Mouse (Mus musculus) stomach, embryonic 16.5 days (tissue): ENCODE results near the gene Hyls1. TPM values are rescaled to one million over a fixed set of nuclear protein-coding genes. Genes with fewer than 3 reads are reported as not detected.

Source experiments
- ATAC-seq: fragments of 200-750 bp; cut with Nextera tagmentation; 2 replicates; pipeline ENCODE4 v1.8.0; 2017; ENCODE audit warnings: moderate number of reproducible peaks, moderate TSS enrichment; ENCODE audit not compliant: insufficient read depth, low FRiP score
- H3K27ac ChIP-seq: fragments of 300-500 bp; sonication (generic); 2 replicates; pipeline ENCODE4 v1.5.1; 2014; ENCODE audit warnings: low read length
- H3K27me3 ChIP-seq: fragments of 300-500 bp; sonication (generic); 2 replicates; pipeline ENCODE4 v1.6.1; 2014; ENCODE audit warnings: low read length, control low read depth, mixed read lengths; ENCODE audit not compliant: control insufficient read depth, insufficient read depth
- H3K36me3 ChIP-seq: fragments of 300-500 bp; sonication (generic); 2 replicates; pipeline ENCODE4 v1.6.1; 2014; ENCODE audit warnings: low read length; ENCODE audit not compliant: control insufficient read depth, insufficient read depth
- H3K4me1 ChIP-seq: fragments of 300-500 bp; sonication (generic); 2 replicates; pipeline ENCODE4 v1.6.1; 2014; ENCODE audit warnings: low read length, control low read depth, mixed read lengths; ENCODE audit not compliant: control insufficient read depth, insufficient read depth
- H3K4me2 ChIP-seq: fragments of 300-500 bp; sonication (generic); 2 replicates; pipeline ENCODE4 v1.6.1; 2014; ENCODE audit warnings: low read depth, low read length, mixed read lengths
- H3K4me3 ChIP-seq: fragments of 300-500 bp; sonication (generic); replicated peaks from 2 replicates; pipeline ENCODE4 v1.5.1; 2014; ENCODE audit warnings: mild to moderate bottlenecking, low read length
- H3K9ac ChIP-seq: fragments of 300-500 bp; sonication (generic); 2 replicates; pipeline ENCODE4 v1.6.1; 2014; ENCODE audit warnings: low read length
- H3K9me3 ChIP-seq: fragments of 300-500 bp; sonication (generic); replicated peaks from 2 replicates; pipeline ENCODE4 v1.6.1; 2016; ENCODE audit warnings: low read length, control low read depth; ENCODE audit not compliant: control insufficient read depth
- WGBS: fragments of 180-500 bp; shearing (Covaris S2); extraction: QIAGEN DNeasy Blood & Tissue Kit; methylation state at CpG from one replicate; pipeline ENCODE4 v1.1.7; 2014; 5-methylcytosine and 5-hydroxymethylcytosine counted together
- polyA plus RNA-seq: library from polyadenylated mRNA; unstranded; fragments of >200 nt; fragmentation: Nextera tagmentation; extraction: Ambion mirVana; gene quantifications from 2 replicates; pipeline ENCODE4 v1.2.1, GENCODE M21; 2015

Hyls1 gene
- polyA plus RNA-seq, 1 experiment from 2014 or later, result 10.4 TPM

GRCm38 (mm10) chr9:35518169-35518568 lies 52.0 kb downstream of the Hyls1 start, which contains the start of gene Gm1113:
Gm1113 (minus strand) TSS chr9:35518269.
- Histone ChIP-seq H3K9me3 (no peaks in the 10 kb centered on the region), H3K4me2 (no peak within 1 kb of the TSS), H3K36me3 (no peaks in the 10 kb centered on the region), H3K27me3 (no peaks in the 10 kb centered on the region), H3K4me3 (no peak within 1 kb of the TSS), H3K9ac (no peak within 1 kb of the TSS), H3K4me1 (no peaks in the 10 kb centered on the region), H3K27ac (no peak within 1 kb of the TSS)
- ATAC-seq, result no peak
- WGBS, result 63% methylated on average over 3 of the region's 3 CpGs

GRCm38 (mm10) chr9:35516711-35517110 lies 53.5 kb downstream of the Hyls1 start:
- H3K9ac ChIP-seq, result no peak overlapping the region
- H3K36me3 ChIP-seq, result no peaks in the 10 kb centered on the region
- H3K4me3 ChIP-seq, result no peak overlapping the region
- ATAC-seq, result no peak
- WGBS, result 91% methylated on average over 16 of the region's 16 CpGs
- H3K9me3 ChIP-seq, result no peaks in the 10 kb centered on the region
- no peak overlapping the region for H3K4me2 ChIP-seq
- no peak overlapping the region for H3K27ac ChIP-seq
- no peaks in the 10 kb centered on the region for H3K27me3 ChIP-seq
- no peaks in the 10 kb centered on the region for H3K4me1 ChIP-seq

GRCm38 (mm10) chr9:35516182-35516581 lies 54.0 kb downstream of the Hyls1 start:
- H3K4me1 ChIP-seq, result no peaks in the 10 kb centered on the region
- H3K4me2 ChIP-seq, result no peak overlapping the region
- H3K4me3 ChIP-seq, result no peak overlapping the region
- no peak overlapping the region for H3K27ac ChIP-seq
- H3K9ac ChIP-seq, result no peak overlapping the region
- WGBS, result 87% methylated on average over 5 of the region's 5 CpGs
- H3K27me3 ChIP-seq, result no peaks in the 10 kb centered on the region
- H3K36me3 ChIP-seq, result no peaks in the 10 kb centered on the region
- no peak for ATAC-seq
- no peaks in the 10 kb centered on the region for H3K9me3 ChIP-seq

- no peaks in the 10 kb centered on the region for H3K9me3 ChIP-seq
- ATAC-seq, result no peak
- no peaks in the 10 kb centered on the region for H3K4me1 ChIP-seq
- H3K4me2 ChIP-seq, result no peak overlapping the region
- no peak overlapping the region for H3K4me3 ChIP-seq
- H3K27me3 ChIP-seq, result no peaks in the 10 kb centered on the region
- no peak overlapping the region for H3K9ac ChIP-seq
- WGBS, result 81% methylated on average over 4 of the region's 4 CpGs
- no peak overlapping the region for H3K27ac ChIP-seq
- H3K36me3 ChIP-seq, result no peaks in the 10 kb centered on the region
Observed at GRCm38 (mm10) chr9:35513900-35514299, 56.3 kb downstream of the Hyls1 start.

Other genes starting within 250 kb of the Hyls1 start
- 7.6 TPM in 2 replicates for gene Cdon, start 149.3 kb downstream of the Hyls1 start, polyA plus RNA-seq
- gene Gm1113, start 52.1 kb downstream of the Hyls1 start, polyA plus RNA-seq, result not detected in 2 replicates
- gene Ddx25, start 11.9 kb downstream of the Hyls1 start, polyA plus RNA-seq, result 1.2 and 1.4 TPM in 2 replicates
- gene Pus3, start 11.8 kb downstream of the Hyls1 start, polyA plus RNA-seq, result 16.9 and 17.1 TPM in 2 replicates
- gene Pate2, start 114 bp downstream of the Hyls1 start, polyA plus RNA-seq, result 0.34 and 0.57 TPM in 2 replicates
- gene Pate4, start 41.5 kb upstream of the Hyls1 start, polyA plus RNA-seq, result not detected in 2 replicates
- gene Pate3, start 77.8 kb upstream of the Hyls1 start, polyA plus RNA-seq, result not detected in 2 replicates
- gene Pate1, start 117.0 kb upstream of the Hyls1 start, polyA plus RNA-seq, result not detected in 2 replicates
- gene Gm17677, start 170.7 kb upstream of the Hyls1 start, polyA plus RNA-seq, result not detected in 2 replicates
- gene Gm17727, start 207.7 kb upstream of the Hyls1 start, polyA plus RNA-seq, result not detected in 2 replicates
- gene Gm27235, start 219.7 kb upstream of the Hyls1 start, polyA plus RNA-seq, result not detected in 2 replicates
- gene D730048I06Rik, start 219.7 kb upstream of the Hyls1 start, polyA plus RNA-seq, result not detected in 2 replicates